Mouse (Mus musculus) heart, embryonic 11.5 days (tissue): Measurements from ENCODE around the gene Eef2k. TPM values are rescaled to one million over a fixed set of nuclear protein-coding genes. Genes with fewer than 3 reads are reported as not detected.

ENCODE experiments used
- ATAC-seq: fragments of 200-750 bp; cut with Nextera tagmentation; replicated peaks from 2 replicates; pipeline ENCODE4 v1.8.0; 2017; ENCODE audit warnings: moderate library complexity; ENCODE audit not compliant: insufficient number of reproducible peaks, low FRiP score, low TSS enrichment
- H3K27ac ChIP-seq: fragments of 300-500 bp; sonication (generic); 2 replicates; pipeline ENCODE4 v1.5.1; 2014; ENCODE audit warnings: mild to moderate bottlenecking, low read depth, low read length
- H3K27me3 ChIP-seq: fragments of 300-500 bp; sonication (generic); 2 replicates; pipeline ENCODE4 v1.6.1; 2014; ENCODE audit warnings: mild to moderate bottlenecking, low read length, mixed read lengths; ENCODE audit not compliant: control insufficient read depth, insufficient read depth
- H3K36me3 ChIP-seq: fragments of 300-500 bp; sonication (generic); 2 replicates; pipeline ENCODE4 v1.6.1; 2014; ENCODE audit warnings: mild to moderate bottlenecking, low read length, moderate library complexity, mixed read lengths; ENCODE audit not compliant: control insufficient read depth, insufficient read depth
- H3K4me1 ChIP-seq: fragments of 300-500 bp; sonication (generic); 2 replicates; pipeline ENCODE4 v1.6.1; 2014; ENCODE audit warnings: low read length; ENCODE audit not compliant: control insufficient read depth, insufficient read depth
- H3K4me2 ChIP-seq: fragments of 300-500 bp; sonication (generic); 2 replicates; pipeline ENCODE4 v1.6.1; 2014; ENCODE audit warnings: mild to moderate bottlenecking, moderate library complexity
- H3K4me3 ChIP-seq: fragments of 300-500 bp; sonication (generic); 2 replicates; pipeline ENCODE4 v1.5.1; 2014; ENCODE audit warnings: low read depth, low read length
- H3K9ac ChIP-seq: fragments of 300-500 bp; sonication (generic); 2 replicates; pipeline ENCODE4 v1.6.1; 2014; ENCODE audit warnings: mild to moderate bottlenecking, low read depth, low read length, moderate library complexity
- H3K9me3 ChIP-seq: fragments of 300-500 bp; sonication (generic); replicated peaks from 2 replicates; pipeline ENCODE4 v1.6.1; 2016; ENCODE audit warnings: low read length; ENCODE audit not compliant: control insufficient read depth
- WGBS: fragments of 180-500 bp; shearing (Covaris S2); extraction: QIAGEN DNeasy Blood & Tissue Kit; methylation state at CpG from one replicate; pipeline ENCODE4 v1.1.7; 2014; ENCODE audit not compliant: insufficient replicate concordance; 5-methylcytosine and 5-hydroxymethylcytosine counted together
- polyA plus RNA-seq: library from polyadenylated mRNA; unstranded; fragments of >200 nt; fragmentation: Nextera tagmentation; extraction: Ambion mirVana; gene quantifications from 2 replicates; pipeline ENCODE4 v1.2.1, GENCODE M21; 2014

Eef2k gene
- polyA plus RNA-seq, 1 experiment from 2014 or later: 5.0 TPM

- Histone ChIP-seq H3K4me3 (no peak overlapping the region), H3K4me1 (peaks cover 58% of the 10 kb centered on the region), H3K27ac (no peak overlapping the region), H3K9me3 (no peaks in the 10 kb centered on the region), H3K9ac (no peak overlapping the region), H3K36me3 (no peaks in the 10 kb centered on the region), H3K27me3 (no peaks in the 10 kb centered on the region), H3K4me2 (no peak overlapping the region)
- 93% methylated on average over 1 of the region's 1 CpGs for WGBS
- ATAC-seq: 0 out of 2 replicates have a peak, but pooled peaks have one; percentile 15
These were observed 25.1 kb downstream of the Eef2k start for GRCm38 (mm10) chr7:120867720-120868119.

DNA sequence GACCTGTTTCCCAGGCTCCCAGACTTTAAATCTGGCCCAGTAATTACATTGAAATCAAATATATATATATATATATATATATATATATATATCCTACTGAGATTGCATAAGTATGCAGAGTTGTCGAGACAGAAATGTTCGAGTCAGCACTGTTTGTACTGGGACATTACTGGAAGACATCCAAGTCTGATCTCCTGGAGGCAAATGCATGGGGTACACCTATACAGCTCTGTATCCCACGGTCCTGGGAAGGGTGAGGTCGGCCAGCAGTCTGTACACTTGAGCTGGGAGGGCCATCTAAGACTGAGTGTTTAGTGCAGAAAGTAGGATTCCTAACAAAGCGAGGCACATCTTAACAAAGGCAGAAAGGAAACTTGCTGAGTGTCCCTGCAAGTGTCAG lies 27.3 kb downstream of the Eef2k start:
- no peaks in the 10 kb centered on the region for H3K9me3 ChIP-seq
- peaks cover 39% of the 10 kb centered on the region for H3K4me1 ChIP-seq
- no peak overlapping the region for H3K4me3 ChIP-seq
- ATAC-seq: no peak
- H3K36me3 ChIP-seq: no peaks in the 10 kb centered on the region
- 0 out of 2 replicates have a peak overlapping the region, but pooled peaks have one; percentile 16 for H3K27ac ChIP-seq
- no peaks in the 10 kb centered on the region for H3K27me3 ChIP-seq
- H3K4me2 ChIP-seq: no peak overlapping the region
- H3K9ac ChIP-seq: no peak overlapping the region
- WGBS: 57% methylated on average over 5 of the region's 5 CpGs

DNA sequence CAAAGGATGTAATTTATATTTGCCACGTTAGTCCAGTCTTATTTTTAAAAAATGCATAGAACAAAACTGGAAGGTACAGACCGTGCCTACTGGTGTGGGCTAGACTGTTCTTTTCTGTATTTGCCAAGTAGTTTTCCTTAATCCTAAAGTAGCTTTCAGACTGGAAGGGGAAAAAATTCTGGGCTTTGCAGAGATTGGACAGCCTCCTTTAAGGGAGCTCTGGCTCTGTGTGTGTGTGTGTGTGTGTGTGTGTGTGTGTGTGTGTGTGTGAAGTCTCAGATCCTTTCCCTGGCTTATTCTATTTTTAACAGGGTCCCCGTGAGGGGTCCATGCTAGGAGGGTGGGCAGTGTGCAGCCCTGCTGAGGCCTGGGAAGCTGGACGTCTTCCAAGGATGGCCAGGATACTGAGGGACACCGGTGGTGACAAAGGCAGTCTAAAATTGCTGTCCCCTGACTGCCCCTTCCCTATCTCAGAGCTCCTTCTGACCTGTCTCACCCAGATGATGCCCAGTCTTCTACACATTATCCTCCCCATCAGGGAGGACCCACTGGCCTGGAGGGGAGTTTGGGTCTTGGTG lies 27.9 kb downstream of the Eef2k start:
- no peak overlapping the region for H3K9ac ChIP-seq
- peak overlapping the region; percentile 31; the same call in 1 of the 2 replicates for H3K27ac ChIP-seq
- H3K9me3 ChIP-seq: no peaks in the 10 kb centered on the region
- no peak overlapping the region for H3K4me2 ChIP-seq
- peaks cover 38% of the 10 kb centered on the region for H3K4me1 ChIP-seq
- no peaks in the 10 kb centered on the region for H3K36me3 ChIP-seq
- 48% methylated on average over 5 of the region's 5 CpGs for WGBS
- H3K4me3 ChIP-seq: no peak overlapping the region
- no peak for ATAC-seq
- no peaks in the 10 kb centered on the region for H3K27me3 ChIP-seq

DNA sequence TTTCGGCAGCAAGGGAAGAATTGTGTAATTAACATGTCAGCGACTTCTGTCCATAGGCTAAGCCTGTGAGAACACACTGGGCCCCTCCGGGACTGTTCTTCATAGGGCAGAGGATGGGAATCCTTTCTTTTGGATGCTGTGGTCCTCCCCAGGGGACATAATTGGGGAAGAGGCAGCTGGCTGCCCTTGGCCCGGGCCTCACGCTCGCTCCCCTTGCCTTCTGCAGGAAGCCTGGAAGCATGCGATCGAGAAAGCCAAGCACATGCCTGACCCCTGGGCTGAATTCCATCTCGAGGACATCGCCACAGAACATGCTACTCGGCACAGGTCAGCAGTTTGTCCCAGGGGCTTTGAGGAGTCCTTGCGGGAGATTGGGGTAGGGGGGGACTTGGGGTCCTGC lies 30.5 kb downstream of the Eef2k start:
- 84% methylated on average over 12 of the region's 12 CpGs for WGBS
- no peak for ATAC-seq

DNA sequence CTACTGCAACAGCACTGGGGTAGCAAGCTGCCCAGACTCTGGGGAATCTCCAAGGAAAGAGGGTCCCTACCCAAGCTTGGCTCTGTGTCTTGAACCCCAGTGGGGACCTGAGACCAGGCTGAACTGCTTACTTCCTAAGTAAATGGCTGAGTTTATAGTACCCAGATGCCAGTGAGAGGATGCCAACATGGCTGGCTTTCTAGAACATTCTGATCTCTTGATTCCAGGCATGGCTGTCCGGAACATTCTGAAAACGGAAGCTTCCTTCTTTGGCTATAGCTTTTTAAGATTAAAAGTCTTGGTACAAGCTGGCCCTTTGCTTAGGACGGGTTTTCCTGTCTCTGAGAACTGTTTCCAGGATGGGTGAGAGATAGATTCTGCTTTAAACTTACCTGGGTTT lies 31.4 kb downstream of the Eef2k start:
- Histone ChIP-seq H3K9me3 (no peaks in the 10 kb centered on the region), H3K36me3 (no peaks in the 10 kb centered on the region), H3K9ac (no peak overlapping the region), H3K4me1 (peaks cover 18% of the 10 kb centered on the region), H3K4me2 (no peak overlapping the region), H3K27me3 (no peaks in the 10 kb centered on the region), H3K4me3 (no peak overlapping the region), H3K27ac (no peak overlapping the region)
- 92% methylated on average over 3 of the region's 3 CpGs for WGBS
- no peak for ATAC-seq

More for the DNA sequence above, 30.5 kb downstream of the Eef2k start:
- Histone ChIP-seq H3K36me3 (no peaks in the 10 kb centered on the region), H3K4me2 (no peak overlapping the region), H3K9me3 (no peaks in the 10 kb centered on the region), H3K4me3 (no peak overlapping the region), H3K9ac (no peak overlapping the region), H3K4me1 (peaks cover 18% of the 10 kb centered on the region), H3K27ac (no peak overlapping the region), H3K27me3 (no peaks in the 10 kb centered on the region)

DNA sequence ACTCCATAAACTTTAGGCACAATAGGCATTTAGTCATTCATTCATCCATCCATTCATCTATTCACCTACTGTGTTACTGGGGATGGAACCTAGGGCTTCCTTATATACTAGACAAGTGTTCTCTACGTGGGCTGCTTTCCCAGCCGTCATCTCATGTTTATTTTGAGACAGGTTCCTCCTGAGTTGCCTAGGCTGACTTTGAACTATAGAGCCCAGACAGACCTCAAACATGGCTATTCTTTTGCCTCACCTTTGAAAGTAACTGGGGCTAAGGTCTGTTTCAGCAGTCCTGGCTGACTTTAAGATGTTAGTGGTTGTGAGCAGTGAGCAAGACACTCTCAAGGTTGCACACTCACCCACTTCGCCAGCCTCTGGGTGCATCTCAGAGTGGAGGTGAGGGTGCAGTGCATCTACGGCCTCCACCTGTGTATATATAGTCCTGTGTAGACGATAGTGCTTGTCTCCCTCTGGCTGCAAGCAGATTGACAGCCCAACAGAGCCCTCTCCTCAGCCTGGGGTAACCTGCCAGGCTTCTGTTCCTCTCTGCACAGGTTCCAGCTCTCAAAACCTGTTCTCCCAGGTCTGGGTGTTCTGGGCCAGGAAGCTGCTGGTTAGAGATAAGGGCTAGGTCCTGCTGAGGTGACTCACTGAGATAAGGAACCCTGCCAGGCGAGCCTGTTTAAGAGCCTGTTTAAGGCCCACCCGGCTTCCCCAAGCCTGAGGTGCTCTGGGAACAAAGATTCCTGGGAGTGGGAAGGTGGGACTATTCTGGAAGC lies 32.3 kb downstream of the Eef2k start:
- 41% methylated on average over 7 of the region's 7 CpGs for WGBS
- Histone ChIP-seq H3K9me3 (no peaks in the 10 kb centered on the region), H3K27me3 (no peaks in the 10 kb centered on the region), H3K4me3 (no peak overlapping the region), H3K9ac (peak overlapping the region; percentile 17), H3K27ac (peak overlapping the region; percentile 70), H3K36me3 (no peaks in the 10 kb centered on the region), H3K4me1 (peaks cover 11% of the 10 kb centered on the region), H3K4me2 (0 out of 2 replicates have a peak overlapping the region, but pooled peaks have one; percentile 11)
- peak; percentile 89 for ATAC-seq

GRCm38 (mm10) chr7:120875540-120876388 lies 33.1 kb downstream of the Eef2k start:
- WGBS: 70% methylated on average over 3 of the region's 3 CpGs
- ATAC-seq: 0 out of 2 replicates have a peak, but pooled peaks have one; percentile 28
- H3K27ac ChIP-seq: 0 out of 2 replicates have a peak overlapping the region, but pooled peaks have one; percentile 37
- no peaks in the 10 kb centered on the region for H3K9me3 ChIP-seq
- H3K36me3 ChIP-seq: no peaks in the 10 kb centered on the region
- H3K4me2 ChIP-seq: no peak overlapping the region
- peaks cover 7% of the 10 kb centered on the region for H3K4me1 ChIP-seq
- H3K9ac ChIP-seq: peak overlapping the region; percentile 17
- H3K27me3 ChIP-seq: no peaks in the 10 kb centered on the region
- H3K4me3 ChIP-seq: no peak overlapping the region

DNA sequence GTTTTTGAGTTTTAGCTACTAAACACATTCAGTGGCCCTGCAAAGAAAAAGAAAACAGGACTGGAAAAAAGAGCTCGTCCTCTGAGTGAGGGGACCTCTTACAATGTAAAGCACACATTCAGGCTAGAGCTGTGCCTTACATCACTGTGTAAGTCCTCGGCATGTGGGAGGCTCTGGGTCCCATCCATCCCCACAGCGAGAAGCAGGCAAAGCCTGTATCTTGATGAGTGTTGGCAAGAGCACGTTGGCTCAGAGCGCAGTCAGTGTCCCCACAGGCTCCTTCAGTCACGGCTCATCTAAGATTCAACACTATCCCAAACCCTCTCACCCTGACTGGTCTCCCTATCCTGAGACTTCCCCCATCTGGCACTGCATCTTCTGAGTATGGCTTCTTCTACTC lies 35.6 kb downstream of the Eef2k start:
- H3K4me3 ChIP-seq: no peak overlapping the region
- peaks cover 7% of the 10 kb centered on the region for H3K4me1 ChIP-seq
- no peak for ATAC-seq
- WGBS: 71% methylated on average over 6 of the region's 6 CpGs
- no peak overlapping the region for H3K4me2 ChIP-seq
- H3K9me3 ChIP-seq: no peaks in the 10 kb centered on the region
- H3K27ac ChIP-seq: no peak overlapping the region
- no peaks in the 10 kb centered on the region for H3K36me3 ChIP-seq
- H3K27me3 ChIP-seq: no peaks in the 10 kb centered on the region
- H3K9ac ChIP-seq: no peak overlapping the region
